Mouse (Mus musculus): ENCODE measurements at regions not wholly inside any gene's neighbourhood (a gene's known extent, or its start where the extent isn't known, plus 50 kb on each side); places are given as distances from the start of the nearest gene placed in this dataset.

GRCm38 (mm10) chr2:160421216-160421911 lies 54.5 kb upstream of the Mafb start:
- Histone ChIP-seq H3K4me1 (ENCODE audit: control insufficient read depth, insufficient read depth, low read length) (no peaks in the 10 kb centered on the region), H3K27ac (ENCODE audit: insufficient read depth, low read depth, low read length) (no peak overlapping the region), H3K4me3 (ENCODE audit: insufficient read depth, low read length) (no peak overlapping the region)
- TF ChIP-seq CTCF (IDR thresholded peaks at IDR 0.05; ENCODE audit: low read depth, low read length), result no peak
- TF ChIP-seq POLR2A (IDR thresholded peaks at IDR 0.05; ENCODE audit: borderline replicate concordance, low read depth, low read length), result no peak

DNA sequence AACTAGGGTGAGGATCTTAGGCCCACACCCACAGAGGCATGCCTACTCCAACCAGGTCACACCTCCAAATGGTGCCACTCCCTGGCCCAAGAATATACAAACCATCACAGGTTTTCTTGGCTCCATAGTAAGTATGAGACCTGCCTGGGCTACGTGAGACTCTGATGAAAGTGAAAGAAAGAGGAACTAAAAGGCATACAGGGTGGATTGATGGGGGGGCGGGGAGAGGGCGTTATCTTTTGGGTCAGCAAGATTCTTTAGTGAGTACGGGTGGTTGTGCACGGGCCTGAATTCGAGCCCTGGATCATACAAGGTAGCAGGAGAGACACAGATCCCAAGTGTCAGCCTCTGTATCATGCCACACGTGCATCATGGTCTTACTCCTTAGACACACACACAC lies 57.6 kb upstream of the Mafb start:
- H3K4me1 ChIP-seq (ENCODE audit: control insufficient read depth, insufficient read depth, low read length), result no peaks in the 10 kb centered on the region
- TF ChIP-seq CTCF (IDR thresholded peaks at IDR 0.05; ENCODE audit: low read depth, low read length) (no peak), POLR2A (IDR thresholded peaks at IDR 0.05; ENCODE audit: borderline replicate concordance, low read depth, low read length) (no peak)
- no peak overlapping the region for H3K27ac ChIP-seq (ENCODE audit: insufficient read depth, low read depth, low read length)
- no peak overlapping the region for H3K4me3 ChIP-seq (ENCODE audit: insufficient read depth, low read length)

DNA sequence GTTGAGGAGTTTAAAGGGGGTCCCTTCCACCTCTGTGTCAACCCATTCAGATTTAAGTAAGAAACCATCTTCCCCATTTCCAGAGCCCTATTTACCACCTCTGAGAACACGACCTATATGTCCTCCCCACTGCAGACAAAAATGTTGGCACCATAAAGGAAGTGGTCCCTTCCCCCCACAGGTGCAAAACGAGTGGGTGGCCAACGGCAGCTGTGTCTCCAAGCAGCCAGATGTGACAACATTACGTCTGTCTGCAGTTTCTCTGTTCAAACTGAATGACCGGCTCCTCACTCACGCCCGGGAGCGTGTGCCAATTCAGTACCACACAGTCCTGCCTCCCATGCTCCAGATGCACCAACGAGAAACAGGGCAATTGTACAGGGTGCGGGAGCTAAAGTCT lies 60.6 kb upstream of the Mafb start:
- Histone ChIP-seq H3K4me3 (ENCODE audit: insufficient read depth, low read length) (no peak overlapping the region), H3K4me1 (ENCODE audit: control insufficient read depth, insufficient read depth, low read length) (no peaks in the 10 kb centered on the region), H3K27ac (ENCODE audit: insufficient read depth, low read depth, low read length) (no peak overlapping the region)
- no peak for TF ChIP-seq CTCF (IDR thresholded peaks at IDR 0.05; ENCODE audit: low read depth, low read length)
- TF ChIP-seq POLR2A (IDR thresholded peaks at IDR 0.05; ENCODE audit: borderline replicate concordance, low read depth, low read length), result no peak

DNA sequence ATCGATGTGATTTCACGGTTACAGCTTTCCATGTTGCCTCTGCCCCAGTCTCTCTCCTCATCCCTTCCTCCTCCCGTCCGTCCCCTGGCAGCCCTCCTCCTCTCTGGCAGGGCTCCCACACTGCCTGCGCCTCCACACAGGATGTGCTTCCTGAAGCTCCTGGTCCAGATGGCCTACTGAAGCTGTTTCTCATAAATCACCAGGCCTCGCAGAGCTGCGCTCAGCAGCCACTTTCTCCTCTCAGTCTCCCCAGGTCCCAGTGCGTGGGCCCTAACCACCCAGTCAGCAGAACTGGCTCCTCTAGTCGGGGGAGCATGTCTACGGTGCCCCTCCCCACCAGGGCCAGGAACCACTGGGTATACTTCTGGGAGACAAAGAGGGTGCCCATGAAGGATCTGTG lies 66.4 kb upstream of the Mafb start:
- Histone ChIP-seq H3K4me1 (ENCODE audit: control insufficient read depth, insufficient read depth, low read length) (no peaks in the 10 kb centered on the region), H3K27ac (ENCODE audit: insufficient read depth, low read depth, low read length) (no peak overlapping the region), H3K4me3 (ENCODE audit: insufficient read depth, low read length) (no peak overlapping the region)
- no peak for TF ChIP-seq POLR2A (IDR thresholded peaks at IDR 0.05; ENCODE audit: borderline replicate concordance, low read depth, low read length)
- no peak for TF ChIP-seq CTCF (IDR thresholded peaks at IDR 0.05; ENCODE audit: low read depth, low read length)

- Histone ChIP-seq H3K27ac (ENCODE audit: insufficient read depth, low read depth, low read length) (no peak overlapping the region), H3K4me1 (ENCODE audit: control insufficient read depth, insufficient read depth, low read length) (no peaks in the 10 kb centered on the region), H3K4me3 (ENCODE audit: insufficient read depth, low read length) (no peak overlapping the region)
- TF ChIP-seq POLR2A (IDR thresholded peaks at IDR 0.05; ENCODE audit: borderline replicate concordance, low read depth, low read length) (no peak), CTCF (IDR thresholded peaks at IDR 0.05; ENCODE audit: low read depth, low read length) (no peak)
These were observed 67.8 kb upstream of the Mafb start for GRCm38 (mm10) chr2:160434701-160435100.

- no peak overlapping the region for H3K27ac ChIP-seq (ENCODE audit: insufficient read depth, low read depth, low read length)
- no peak for TF ChIP-seq POLR2A (IDR thresholded peaks at IDR 0.05; ENCODE audit: borderline replicate concordance, low read depth, low read length)
- no peak for TF ChIP-seq CTCF (IDR thresholded peaks at IDR 0.05; ENCODE audit: low read depth, low read length)
- no peak overlapping the region for H3K4me3 ChIP-seq (ENCODE audit: insufficient read depth, low read length)
- H3K4me1 ChIP-seq (ENCODE audit: control insufficient read depth, insufficient read depth, low read length), result no peaks in the 10 kb centered on the region
These were observed 68.8 kb upstream of the Mafb start for GRCm38 (mm10) chr2:160435622-160436021.

DNA sequence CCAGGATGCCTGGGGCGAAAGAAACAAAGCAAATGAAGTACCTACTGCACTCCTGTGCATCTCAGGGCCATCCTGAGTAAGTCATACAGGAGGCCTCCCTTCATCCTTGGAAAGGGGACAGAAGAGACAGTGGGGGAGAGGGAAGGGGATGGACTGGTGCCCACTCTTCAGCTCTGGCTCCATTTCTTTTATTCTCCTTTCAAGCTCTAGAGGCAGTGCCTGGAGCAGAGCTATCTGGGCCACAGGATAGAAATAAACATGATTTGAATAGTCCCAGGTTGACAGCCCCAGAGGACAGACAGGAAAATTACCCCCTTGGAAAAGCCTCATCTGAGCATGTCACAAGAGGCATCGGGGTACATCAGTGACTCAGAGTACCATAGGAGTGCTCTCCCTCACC lies 72.2 kb upstream of the Mafb start:
- no peaks in the 10 kb centered on the region for H3K4me1 ChIP-seq (ENCODE audit: control insufficient read depth, insufficient read depth, low read length)
- H3K4me3 ChIP-seq (ENCODE audit: insufficient read depth, low read length), result no peak overlapping the region
- no peak overlapping the region for H3K27ac ChIP-seq (ENCODE audit: insufficient read depth, low read depth, low read length)
- TF ChIP-seq CTCF (IDR thresholded peaks at IDR 0.05; ENCODE audit: low read depth, low read length) (no peak), POLR2A (IDR thresholded peaks at IDR 0.05; ENCODE audit: borderline replicate concordance, low read depth, low read length) (no peak)

DNA sequence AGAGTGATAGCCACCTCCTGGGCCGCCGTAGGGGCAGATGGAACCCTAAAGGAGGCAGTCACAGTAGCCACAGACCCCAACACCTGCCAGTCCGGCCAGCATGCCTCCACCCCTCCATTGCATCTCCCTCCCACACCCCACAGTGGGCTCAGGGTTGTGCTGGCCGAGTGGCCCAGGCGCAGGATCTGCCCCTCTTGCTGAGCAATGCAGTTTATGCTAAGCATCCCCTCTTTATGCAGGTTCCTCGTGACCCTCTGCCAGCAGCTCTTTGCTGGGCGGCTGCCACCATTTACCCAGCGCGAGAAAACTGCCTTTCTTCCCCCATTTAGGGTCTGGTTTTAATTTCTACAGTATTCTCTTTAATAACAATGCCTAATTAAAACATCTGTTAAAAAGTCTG lies 73.4 kb upstream of the Mafb start:
- H3K27ac ChIP-seq (ENCODE audit: insufficient read depth, low read depth, low read length), result no peak overlapping the region
- TF ChIP-seq POLR2A (IDR thresholded peaks at IDR 0.05; ENCODE audit: borderline replicate concordance, low read depth, low read length) (no peak), CTCF (IDR thresholded peaks at IDR 0.05; ENCODE audit: low read depth, low read length) (no peak)
- H3K4me1 ChIP-seq (ENCODE audit: control insufficient read depth, insufficient read depth, low read length), result no peaks in the 10 kb centered on the region
- H3K4me3 ChIP-seq (ENCODE audit: insufficient read depth, low read length), result no peak overlapping the region

DNA sequence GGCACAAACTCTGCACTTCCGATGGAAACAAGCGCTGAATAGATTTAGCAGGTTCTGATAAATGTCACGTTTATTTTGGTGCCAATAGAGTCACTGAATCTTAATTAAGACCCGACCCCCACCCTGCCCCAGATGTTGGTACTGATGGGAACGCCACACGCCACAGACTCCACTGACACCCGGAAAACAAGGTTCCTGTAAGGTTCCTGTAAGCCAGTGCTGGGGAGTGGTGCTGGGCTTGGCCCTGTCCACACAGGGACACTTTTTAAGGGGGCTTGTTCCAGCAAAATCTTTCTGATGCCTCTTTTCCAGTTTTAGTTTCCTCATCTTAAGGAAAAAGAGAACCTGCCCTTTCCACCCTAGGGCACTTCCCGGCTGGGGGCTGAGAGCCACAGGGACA lies 84.2 kb upstream of the Mafb start:
- no peak overlapping the region for H3K27ac ChIP-seq (ENCODE audit: insufficient read depth, low read depth, low read length)
- TF ChIP-seq CTCF (IDR thresholded peaks at IDR 0.05; ENCODE audit: low read depth, low read length), result no peak
- TF ChIP-seq POLR2A (IDR thresholded peaks at IDR 0.05; ENCODE audit: borderline replicate concordance, low read depth, low read length), result no peak
- peaks cover 25% of the 10 kb centered on the region for H3K4me1 ChIP-seq (ENCODE audit: control insufficient read depth, insufficient read depth, low read length)
- H3K4me3 ChIP-seq (ENCODE audit: insufficient read depth, low read length), result no peak overlapping the region

- Histone ChIP-seq H3K4me1 (ENCODE audit: control insufficient read depth, insufficient read depth, low read length) (peaks cover 25% of the 10 kb centered on the region), H3K4me3 (ENCODE audit: insufficient read depth, low read length) (peak overlapping the region; percentile 48), H3K27ac (ENCODE audit: insufficient read depth, low read depth, low read length) (peak overlapping the region; percentile 41)
- TF ChIP-seq CTCF (IDR thresholded peaks at IDR 0.05; ENCODE audit: low read depth, low read length) (no peak), POLR2A (IDR thresholded peaks at IDR 0.05; ENCODE audit: borderline replicate concordance, low read depth, low read length) (no peak)
These were observed 84.8 kb upstream of the Mafb start for GRCm38 (mm10) chr2:160451481-160452238.

Data from bone marrow macrophage, adult 2 months (primary cell).